Mouse (Mus musculus) embryonic stem cell, embryonic (primary cell): ENCODE measurements at regions not wholly inside any gene's neighbourhood (a gene's known extent, or its start where the extent isn't known, plus 50 kb on each side); places are given as distances from the start of the nearest gene placed in this dataset.

Experiments
- CTCF ChIA-PET, 4 experiments: fragments of 300-600 bp in 2 of 4; fragments of 350-600 bp in 2 of 4; sonication (Branson Sonifier 250); formaldehyde crosslinking; loops; one replicate each; lab custom pipeline; 2022; ENCODE audit warnings: inconsistent platforms in 2 of 4; lab: Charles Lee
- POLR2A ChIA-PET, 4 experiments: fragments of 300-600 bp in 2 of 4; fragments of 350-600 bp in 2 of 4; sonication (Branson Sonifier 250); formaldehyde crosslinking; loops; one replicate each; lab custom pipeline; 2022; ENCODE audit warnings: antibody characterized with exemption in 4 of 4, inconsistent platforms in 1 of 4; lab: Charles Lee

DNA sequence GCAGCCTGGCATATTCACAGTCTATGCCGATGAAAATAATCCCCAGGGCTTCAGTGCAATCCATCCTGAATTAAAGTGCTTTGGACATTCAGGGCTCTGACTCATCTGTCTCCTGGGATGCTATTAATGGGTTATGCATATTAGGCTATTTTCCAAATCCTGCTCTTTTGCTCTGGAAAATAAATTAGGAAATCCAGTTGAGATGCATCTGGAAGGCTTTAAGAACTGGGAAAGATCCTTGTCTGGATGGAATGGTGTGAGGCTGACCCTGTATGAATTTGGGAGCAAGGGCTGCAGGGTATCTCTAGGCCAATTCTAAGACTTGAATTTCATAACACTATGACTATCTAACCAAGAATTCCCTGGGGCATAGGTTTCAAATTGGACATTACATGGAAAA is 234.5 kb upstream of the Prkcq start:
- CTCF ChIA-PET, result interaction anchor here in 1 of 4 experiments (0.6 kb wide), 1 partner anchor 49 kb away, joined by 4 read pairs; no protein-coding TSS in a partner anchor
- POLR2A ChIA-PET, result no interaction called here

DNA sequence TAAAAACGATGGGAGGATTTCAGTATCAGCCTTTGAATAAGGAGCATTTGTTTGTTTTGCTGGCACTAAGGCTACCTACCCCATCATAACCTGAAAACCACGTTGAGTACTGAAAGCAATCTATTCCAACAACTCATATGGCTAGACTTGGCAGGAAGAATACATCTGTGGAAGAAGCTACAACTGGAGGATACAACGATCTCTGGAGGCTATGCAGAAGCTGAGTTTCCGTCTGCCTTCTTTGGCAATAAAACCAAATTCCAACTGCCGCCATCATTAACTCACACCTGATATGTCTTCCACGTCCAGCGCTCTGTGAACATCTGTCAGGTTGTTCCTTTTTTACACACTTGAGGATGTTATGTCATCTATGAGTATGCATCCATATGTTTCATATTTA is 206.7 kb upstream of the Prkcq start:
- POLR2A ChIA-PET, result no interaction called here

DNA sequence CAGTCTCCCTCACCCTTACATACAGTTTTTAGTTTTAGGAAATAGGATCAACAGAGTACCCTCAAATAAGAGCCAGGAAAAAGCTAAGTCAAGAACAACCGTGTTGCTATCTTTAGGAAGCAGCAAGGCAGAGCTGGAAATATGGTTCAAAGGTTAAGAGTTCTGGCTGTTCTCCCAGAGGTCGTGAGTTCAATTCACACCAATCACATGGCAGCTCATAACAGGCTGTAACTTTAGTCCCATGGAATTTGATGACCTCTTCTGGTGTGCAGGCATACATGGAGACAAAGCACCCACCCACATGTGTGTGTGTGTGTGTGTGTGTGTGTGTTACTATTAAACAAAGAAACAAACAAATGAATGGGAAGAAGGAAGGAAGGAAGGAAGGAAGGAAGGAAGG is 205.0 kb upstream of the Prkcq start:
- ChIA-PET POLR2A (no interaction called here), CTCF (no interaction called here)

More for the DNA sequence above, 206.7 kb upstream of the Prkcq start:
- CTCF ChIA-PET, result no interaction called here

DNA sequence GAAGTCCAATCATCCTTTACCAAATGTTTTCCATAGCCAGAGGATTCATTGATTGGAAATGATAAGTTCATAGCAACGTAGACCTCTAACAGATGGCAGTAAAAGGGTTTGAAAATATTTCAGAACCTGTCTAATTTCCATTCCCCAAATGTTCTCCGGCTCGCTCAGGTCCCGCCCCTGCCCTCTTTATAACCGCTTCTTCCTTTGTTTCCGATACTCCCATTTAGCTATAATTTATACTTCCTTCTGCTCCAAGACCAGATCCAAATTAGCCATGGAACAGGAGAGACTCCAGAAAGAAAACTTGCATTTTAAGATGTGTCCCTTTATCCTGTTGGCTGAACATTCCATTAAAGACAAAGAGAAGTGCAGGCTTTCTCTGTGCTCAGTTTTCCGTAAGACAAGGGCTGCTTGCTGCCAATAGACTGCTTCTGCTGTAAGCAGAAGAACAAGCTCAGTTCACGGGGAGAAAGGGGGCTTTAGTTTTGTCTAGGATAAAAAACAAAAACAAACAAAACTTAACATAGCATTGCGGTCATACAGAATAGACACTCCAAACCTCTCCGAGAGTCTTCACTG is 202.7 kb upstream of the Prkcq start:
- POLR2A ChIA-PET, result no interaction called here
- CTCF ChIA-PET, result no interaction called here

DNA sequence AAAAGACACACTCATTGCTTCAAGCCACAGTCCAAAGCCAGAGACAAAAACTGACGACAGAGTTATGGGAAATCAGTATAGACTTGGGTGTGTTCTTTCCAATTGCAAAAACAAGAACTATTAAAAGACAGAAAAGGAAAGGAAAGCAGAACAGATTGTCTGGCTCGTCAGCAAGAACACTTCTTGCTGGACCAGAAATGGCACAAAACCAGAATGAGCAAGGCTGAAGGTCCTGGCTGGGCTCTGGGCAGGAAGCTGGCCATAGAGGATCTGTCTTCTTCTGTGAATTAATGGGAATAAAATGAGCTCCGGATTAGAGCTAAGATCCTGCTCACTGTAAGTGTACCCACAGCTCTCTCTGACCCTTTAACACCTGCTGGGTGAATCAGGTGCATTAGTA is 199.9 kb upstream of the Prkcq start:
- CTCF ChIA-PET, result interaction anchor here in 1 of 4 experiments (0.7 kb wide), 1 partner anchor 271 kb away, joined by 4 read pairs; no protein-coding TSS in a partner anchor
- POLR2A ChIA-PET, result no interaction called here

DNA sequence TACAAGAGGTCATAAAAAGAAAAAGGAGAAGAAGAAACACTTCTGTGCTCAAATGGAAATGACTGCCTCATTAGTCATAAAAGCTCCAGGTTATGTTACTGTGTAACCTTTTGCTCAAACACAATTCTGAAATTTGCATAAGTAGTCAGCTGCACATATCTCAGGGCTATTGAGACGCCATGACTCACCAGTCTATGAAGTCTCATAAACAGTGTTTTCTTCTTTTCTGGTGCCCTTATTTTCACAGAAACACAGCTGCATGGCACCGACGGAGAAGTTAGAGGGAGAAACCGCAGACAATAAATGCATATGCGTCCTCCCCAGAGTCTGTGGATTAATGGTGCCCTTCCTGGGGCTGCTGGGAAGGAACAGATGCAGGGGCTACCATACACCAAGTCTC is 193.1 kb upstream of the Prkcq start:
- ChIA-PET CTCF (no interaction called here), POLR2A (no interaction called here)

DNA sequence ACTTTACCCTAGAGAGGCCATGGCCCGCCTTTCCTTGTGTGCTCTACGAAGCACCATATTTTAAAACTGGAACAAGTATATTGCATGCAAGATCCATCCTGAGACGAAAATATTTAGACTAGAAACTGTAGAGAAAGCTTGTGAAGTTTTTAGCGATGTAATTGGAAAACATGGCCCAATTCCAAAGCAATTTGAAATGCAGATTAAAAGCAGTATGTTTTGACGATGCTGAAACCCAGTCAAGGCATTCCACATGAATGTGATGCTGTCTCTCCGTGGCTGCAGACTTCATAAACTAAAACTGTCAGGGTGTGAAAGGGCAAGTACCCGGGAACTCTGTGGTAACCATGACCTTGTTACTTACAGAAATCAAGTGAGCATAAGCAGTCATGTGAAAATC is 185.8 kb upstream of the Prkcq start:
- CTCF ChIA-PET, result no interaction called here

DNA sequence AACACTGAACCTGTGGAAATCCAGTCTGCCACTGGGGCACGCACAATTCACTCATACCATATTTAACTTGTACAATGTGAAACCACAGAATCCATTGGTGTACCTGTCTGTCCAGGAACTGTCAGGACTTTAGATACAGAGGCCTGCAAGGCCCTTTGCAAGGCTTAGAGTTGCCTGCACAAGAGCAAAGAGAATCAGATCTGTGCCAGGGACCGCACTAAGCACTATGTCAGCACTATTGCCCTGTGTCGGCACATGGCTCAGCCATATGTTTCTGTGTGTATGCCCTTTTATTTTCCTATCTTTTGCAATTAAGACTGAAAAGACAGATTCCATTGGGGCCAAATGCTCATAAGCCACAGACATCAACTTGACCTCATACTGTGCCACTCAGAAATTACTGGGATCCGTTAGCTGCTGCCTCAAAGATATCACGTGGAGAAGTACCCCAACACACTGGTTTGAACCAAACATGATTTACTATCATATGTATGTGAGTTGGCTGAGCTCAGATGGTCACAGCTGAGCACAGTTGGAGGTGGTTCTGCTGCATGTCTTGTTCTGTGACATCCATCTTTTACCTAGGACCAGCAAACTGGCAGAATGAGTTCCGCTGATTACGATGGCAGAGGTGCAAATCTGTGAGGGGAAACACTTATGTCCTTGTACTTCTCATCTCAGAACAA is 181.7 kb upstream of the Prkcq start:
- ChIA-PET CTCF (no interaction called here), POLR2A (no interaction called here)

More for the DNA sequence above, 185.8 kb upstream of the Prkcq start:
- POLR2A ChIA-PET, result no interaction called here

DNA sequence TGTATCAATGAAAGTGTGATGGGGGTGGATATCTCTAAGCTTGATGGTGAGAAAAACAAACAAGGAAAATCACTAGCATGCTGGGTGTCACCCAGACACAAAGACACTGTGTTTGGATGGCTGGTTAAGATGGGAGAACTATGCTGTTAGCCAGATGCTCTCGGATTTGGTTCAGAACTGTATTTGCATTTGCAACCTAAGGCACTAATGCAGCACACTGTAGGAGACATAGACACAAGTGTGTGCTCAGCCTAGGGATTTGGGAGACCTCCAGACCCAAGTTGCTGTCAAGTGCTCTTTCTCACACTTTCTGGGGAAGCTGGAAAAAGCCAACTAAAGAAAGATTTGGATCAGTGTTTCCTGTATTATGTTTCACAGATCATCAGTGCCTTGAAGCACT is 173.1 kb upstream of the Prkcq start:
- CTCF ChIA-PET, result no interaction called here
- POLR2A ChIA-PET, result no interaction called here

DNA sequence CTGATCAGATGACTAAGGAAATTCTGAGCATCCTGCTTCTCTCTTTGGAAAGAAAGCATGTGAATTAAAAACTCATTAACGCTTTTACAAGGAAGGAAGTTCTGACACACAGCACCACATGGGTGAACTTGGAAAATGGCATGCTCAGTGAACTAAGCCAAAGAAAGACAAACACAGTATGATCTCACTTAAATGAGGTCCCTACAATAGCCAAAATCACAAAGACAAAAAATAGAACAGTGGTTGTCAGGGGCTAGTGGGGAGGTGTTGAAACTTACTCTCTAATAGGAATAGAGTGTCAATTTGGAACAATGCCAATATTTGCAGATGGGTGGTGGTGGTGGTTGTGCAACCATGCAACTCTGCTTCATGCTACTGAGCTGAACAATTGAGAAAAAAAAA is 172.7 kb upstream of the Prkcq start:
- ChIA-PET CTCF (no interaction called here), POLR2A (no interaction called here)

DNA sequence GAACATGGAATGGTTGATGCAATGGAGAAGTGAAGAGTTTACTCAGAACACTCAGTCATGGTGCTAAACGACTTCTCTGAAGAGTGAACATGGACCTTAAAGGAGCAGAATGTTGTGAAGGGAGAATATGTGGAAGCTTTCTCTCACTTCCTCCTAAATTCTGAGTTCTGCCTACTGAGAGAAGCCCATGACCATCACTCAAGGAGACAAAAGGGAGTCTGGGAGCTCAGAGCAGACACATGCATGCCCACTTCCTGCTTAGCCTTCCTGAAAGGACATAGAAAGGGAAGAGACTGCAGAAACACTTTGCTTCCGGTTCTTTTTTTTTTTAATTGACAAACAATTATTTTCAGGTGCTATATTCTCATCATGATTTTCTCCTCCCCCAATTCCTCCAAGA is 166.1 kb upstream of the Prkcq start:
- CTCF ChIA-PET, result no interaction called here

DNA sequence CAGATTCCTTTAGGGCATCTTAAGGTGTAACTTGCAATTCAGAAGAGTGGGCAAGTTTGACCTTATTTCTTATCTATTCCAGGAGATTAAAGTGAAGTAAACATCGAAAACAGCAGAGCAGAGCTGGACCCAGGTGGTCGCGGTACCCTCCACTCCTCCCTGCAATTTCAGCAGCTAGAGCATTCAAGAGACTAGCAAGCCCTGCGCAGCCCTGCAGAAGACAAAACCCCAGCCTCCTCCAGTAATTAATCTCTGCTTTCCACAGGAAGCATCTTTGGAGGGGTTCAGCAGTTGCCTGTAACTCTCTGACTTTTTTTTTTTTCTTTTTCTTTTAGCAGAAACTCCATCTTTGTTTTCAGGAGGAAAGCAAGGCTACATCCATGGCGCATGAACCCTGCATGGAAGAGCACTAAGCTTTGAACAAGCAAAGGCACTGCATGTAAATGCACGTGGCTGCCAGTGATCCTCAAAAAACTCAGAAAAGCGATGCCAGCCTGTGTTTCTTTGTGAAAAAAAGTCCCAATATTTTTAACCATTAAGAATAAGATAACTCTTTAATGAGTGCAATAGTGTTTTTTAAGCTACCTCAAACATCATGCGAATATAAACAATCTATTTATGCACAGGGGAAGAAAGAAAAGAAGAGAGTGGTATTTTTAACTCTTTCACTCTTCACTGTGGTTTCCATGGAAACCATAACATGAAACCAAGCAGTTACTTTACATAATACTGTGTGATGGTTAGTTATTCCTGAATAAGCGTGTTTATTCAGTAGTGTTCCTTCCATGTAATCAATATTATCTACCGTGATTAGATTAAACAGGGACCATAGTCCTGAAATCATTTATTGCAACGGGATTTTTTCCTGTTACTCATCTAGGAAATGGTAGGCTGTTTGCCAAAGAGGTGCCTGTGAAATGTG is 160.6 kb upstream of the Prkcq start:
- CTCF ChIA-PET, result interaction anchor here in 1 of 4 experiments (0.6 kb wide), 1 partner anchor 49 kb away, joined by 3 read pairs; no protein-coding TSS in a partner anchor

More for the DNA sequence above, 166.1 kb upstream of the Prkcq start:
- POLR2A ChIA-PET, result no interaction called here

DNA sequence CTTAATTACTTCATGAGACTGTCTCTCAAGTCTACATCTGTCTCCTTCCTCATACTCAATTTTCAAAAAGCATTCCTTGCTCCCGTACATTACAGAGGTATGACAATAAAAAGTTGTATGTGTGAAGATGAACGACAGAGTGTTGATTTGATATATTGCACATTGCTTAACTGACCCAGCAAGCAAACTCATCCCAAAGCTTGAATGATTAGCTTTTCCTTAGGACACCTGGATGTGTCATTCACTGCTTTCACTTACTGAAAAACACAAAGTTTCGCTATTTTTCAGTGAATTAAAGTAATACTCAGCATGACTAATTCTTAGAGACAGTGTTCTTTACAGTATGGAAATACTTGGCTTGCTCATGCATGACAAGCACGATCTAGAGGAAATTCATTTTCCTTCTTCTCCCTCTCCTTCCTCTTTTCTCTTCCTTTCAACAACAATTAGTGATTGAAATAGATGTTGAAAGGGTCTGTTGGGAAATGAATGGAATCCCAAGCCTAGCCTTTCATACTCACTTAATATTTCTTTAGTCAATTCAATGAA is 159.5 kb upstream of the Prkcq start:
- ChIA-PET CTCF (interaction anchor here in 1 of 4 experiments (0.6 kb wide), 1 partner anchor 51 kb away, joined by 3 read pairs; no protein-coding TSS in a partner anchor), POLR2A (interaction anchor here in 1 of 4 experiments (1.5 kb wide), 1 partner anchor 409 kb away, joined by 3 read pairs; no protein-coding TSS in a partner anchor)

More for the DNA sequence above, 160.6 kb upstream of the Prkcq start:
- POLR2A ChIA-PET, result interaction anchor here in 1 of 4 experiments (1.5 kb wide), 1 partner anchor 408 kb away, joined by 3 read pairs; no protein-coding TSS in a partner anchor

DNA sequence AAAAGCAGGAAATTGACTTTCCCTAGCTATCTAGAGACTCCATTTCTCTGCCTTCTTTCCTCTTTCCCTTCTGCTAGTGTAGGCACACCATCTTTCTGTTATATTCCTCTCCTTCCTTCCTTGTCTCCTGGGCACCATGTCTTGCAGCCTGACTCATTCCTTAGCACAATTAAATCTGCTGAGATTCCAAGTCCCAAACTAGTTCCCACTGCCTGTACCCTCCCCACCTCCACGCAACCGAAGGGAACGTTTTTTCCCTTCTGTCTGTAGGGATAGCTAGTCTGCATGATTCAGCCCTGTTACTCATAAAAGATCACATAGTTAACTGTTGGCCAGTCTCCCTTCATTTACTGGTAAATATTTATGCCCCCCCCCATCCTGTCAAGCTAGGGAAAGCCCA is 158.8 kb upstream of the Prkcq start:
- ChIA-PET POLR2A (no interaction called here), CTCF (no interaction called here)

DNA sequence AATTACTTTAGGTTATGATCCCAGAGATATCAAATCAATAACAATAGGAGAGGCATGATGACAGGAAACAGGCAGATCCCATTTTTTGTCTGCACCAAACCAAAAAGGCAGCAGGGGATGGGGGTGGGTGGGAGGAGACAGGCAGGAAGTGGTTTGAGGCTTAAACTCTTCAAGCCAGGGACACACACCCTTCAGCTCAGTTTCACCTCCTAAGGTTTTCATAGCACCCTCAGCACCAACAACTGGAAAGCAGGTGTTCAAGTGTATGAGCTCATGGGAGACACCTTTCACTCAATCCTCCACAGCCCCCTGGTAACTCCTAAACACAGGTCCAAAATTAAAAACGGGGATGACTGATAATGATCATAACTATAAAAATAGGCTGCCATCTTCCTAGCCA is 155.5 kb upstream of the Prkcq start:
- CTCF ChIA-PET, result no interaction called here
- POLR2A ChIA-PET, result no interaction called here

DNA sequence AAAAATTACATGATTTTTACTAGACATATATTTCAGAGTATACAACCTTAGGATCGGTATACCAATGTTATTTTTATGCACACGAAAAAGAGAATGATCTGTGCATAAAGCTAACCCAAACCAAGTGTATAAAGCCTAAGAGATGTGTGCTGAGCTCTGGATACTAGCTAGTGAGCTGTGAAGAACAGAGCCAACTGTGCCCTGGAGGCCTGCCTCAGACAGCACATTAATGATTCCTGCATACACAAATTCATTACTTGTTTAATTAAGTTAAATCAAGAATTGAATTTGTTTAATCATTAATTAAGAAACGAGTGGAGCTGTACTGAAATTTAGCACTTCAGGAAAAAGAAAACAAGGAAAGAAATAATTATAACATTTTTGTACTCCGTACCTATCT is 139.0 kb upstream of the Prkcq start:
- CTCF ChIA-PET, result interaction anchor here in 1 of 4 experiments (0.6 kb wide), 1 partner anchor 288 kb away, joined by 4 read pairs; no protein-coding TSS in a partner anchor

DNA sequence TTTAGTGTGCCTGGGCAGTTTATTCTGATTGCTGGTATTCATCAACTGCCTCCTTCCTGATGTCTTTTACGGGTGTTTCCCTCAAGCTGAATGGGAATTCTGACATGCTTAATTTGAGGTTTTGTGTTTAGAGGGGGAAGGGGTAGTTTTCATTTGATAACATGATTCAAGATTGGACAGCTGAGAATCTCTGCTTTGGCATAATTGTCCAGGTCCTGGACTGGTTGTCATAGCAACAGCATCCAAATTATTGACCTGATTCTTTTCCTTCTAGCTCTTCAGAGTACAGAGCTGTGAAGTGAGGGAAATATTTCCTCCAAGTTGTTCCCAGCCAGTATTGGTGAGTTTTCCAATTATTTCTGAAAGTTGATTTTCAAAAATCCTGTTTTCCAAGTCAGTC is 137.7 kb upstream of the Prkcq start:
- ChIA-PET CTCF (no interaction called here), POLR2A (interaction anchor here in 1 of 4 experiments (1.0 kb wide), 1 partner anchor 9 kb away, joined by 3 read pairs; no protein-coding TSS in a partner anchor)

More for the DNA sequence above, 139.0 kb upstream of the Prkcq start:
- POLR2A ChIA-PET, result no interaction called here

DNA sequence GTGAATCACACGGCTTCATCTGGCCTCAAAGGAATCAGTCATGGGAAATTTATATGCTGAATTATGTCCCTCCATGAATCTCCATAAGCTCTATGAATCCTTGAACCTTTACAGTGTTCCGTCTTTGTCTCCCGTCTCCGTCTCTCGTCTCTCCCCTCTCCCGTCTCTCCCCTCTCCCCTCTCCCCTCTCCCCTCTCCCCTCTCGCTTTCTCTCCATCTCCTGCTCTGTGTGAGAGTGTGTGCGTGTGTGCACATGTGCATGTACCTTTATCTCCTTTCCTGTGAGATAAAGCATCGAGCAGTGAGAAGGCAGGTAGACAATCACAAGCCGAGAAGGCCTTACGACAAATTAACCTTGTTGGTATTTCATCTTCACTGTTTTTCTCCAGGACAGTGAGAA is 134.6 kb upstream of the Prkcq start:
- ChIA-PET POLR2A (no interaction called here), CTCF (no interaction called here)

DNA sequence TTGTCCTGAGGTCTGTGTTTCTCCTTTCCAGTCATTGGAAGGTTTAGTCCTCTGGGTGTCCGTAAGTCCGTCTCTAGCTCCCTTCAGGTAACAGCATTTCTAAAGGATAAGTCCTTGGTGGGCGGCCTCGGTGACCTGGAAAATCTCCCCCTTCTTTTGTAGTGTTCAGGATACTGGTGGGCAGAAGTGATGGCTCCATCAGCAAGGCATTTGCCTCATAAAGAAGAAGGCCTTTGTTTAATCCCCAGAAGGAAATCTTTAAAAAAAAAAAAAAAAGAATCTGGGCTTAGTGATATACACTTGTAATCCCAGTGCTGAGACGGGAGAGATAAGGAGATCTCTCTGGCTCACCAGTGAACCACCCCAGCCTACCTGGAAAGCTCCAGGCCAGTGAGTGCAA is 133.5 kb upstream of the Prkcq start:
- CTCF ChIA-PET, result interaction anchor here in 1 of 4 experiments (0.7 kb wide), 1 partner anchor 1967 kb away, joined by 4 read pairs; no protein-coding TSS in a partner anchor

More for the DNA sequence above, 133.5 kb upstream of the Prkcq start:
- POLR2A ChIA-PET, result interaction anchor here in 1 of 4 experiments (0.7 kb wide), 1 partner anchor 397 kb away, joined by 3 read pairs; no protein-coding TSS in a partner anchor
